Mouse (Mus musculus) central nervous system, embryonic 18 days (tissue): ENCODE results near the gene Hpca. TPM values are rescaled to one million over a fixed set of nuclear protein-coding genes. Genes with fewer than 3 reads are reported as not detected.

Experiments used
- polyA plus RNA-seq: library from polyadenylated mRNA; depleted of rRNA; stranded (reverse); fragments of >200 nt; gene quantifications from 2 replicates; pipeline ENCODE4 v1.2.3, GENCODE M21; 2012; rRNA removed

Gene Hpca
- polyA plus RNA-seq = 140 and 145 TPM in 2 replicates

DNA sequence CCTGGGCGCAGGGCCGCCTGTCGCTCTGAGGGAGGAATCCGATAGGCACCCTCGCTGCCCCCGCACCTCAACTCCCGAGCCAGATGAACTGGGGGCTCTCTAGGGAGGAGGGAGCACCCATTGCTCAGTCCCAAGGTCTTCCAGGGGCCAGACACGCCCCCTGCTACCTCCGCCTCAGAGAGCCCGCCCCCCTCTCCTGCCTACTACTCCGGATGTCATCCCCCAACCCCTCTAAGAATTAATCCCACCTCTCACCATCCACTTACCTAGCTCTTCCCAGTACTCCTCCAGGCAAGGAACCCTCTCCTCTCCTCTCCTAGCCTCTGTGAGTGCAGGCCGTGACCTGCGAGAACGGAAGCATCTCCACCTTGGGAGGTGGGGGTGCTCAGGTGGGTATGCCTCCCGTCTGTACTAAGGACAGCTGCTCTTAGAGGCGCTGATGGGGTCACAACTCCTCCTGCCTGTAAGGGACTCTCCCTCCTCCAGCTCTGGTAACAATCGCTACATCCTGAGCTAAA is at the start of gene Hpca:
TSS of gene Hpca (minus strand) at position 468 of the 518 bp plus-strand sequence.

DNA sequence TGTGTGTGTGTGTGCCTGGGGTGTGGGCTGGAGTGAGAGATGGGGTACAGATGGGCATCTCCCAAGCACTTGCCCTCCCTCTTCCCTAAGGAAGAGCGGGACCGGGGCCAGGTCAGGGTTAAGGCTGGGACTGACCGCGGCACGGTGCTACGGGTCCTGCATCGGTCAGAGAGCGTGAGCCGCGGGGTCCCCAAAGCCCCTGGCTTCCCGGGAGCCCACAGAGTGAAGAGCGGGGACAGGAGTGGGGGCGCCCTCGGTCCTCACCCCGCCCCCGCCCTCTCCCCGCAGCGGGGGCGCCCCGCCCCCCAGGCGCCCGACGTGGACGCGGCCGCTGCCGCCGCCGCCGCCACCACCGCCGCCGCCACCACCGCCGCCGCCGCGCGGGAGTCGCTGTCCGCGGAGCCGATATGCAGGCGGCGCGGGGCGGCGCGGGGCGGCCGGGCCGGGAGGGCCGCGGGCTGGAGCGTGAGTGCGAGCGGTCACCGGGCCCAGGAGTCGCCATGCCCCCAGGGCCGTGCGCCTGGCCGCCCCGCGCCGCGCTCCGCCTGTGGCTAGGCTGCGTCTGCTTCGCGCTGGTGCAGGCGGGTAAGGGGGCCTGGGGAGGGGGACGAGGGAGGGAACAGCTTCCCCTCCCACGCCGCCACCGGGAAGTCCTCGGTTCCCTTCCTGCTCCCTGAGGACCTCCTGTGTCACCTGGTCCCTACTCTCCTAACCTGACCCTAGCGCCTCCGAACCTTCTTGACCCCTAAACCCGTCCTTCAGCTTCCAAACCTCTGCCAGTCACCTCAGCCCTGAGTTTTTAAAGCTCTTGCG is 14.9 kb upstream of the Hpca start, which contains the start of gene Fndc5:
TSS of gene Fndc5 (plus strand) at position 421 of the 813 bp plus-strand sequence.

DNA sequence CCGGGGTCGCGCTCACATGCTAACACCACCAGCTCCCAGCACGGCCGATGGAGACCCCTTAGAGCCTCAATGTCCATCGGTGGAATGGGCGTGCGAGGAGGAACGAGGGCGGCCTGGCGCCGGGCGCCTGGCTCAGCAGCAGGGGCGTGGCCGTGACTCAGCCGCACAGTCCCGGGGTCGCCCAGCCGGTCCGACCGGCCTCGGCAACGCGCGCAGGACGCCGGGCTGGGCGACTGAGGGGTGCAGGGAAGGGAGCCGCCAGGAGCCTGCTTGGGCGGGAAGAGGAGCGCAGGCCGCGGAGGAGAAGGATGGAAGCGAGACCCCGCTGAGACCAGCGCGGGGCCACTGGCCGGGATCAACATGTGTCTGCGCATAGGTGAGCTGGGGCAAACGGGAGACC is 16.5 kb downstream of the Hpca start, which contains the start of gene Tmem54:
TSS of gene Tmem54 (plus strand) at position 193 of the 400 bp plus-strand sequence.

Other genes with a start within 250 kb of the Hpca start
- gene Trim62, start 238.5 kb downstream of the Hpca start, polyA plus RNA-seq = 16.8 and 20.8 TPM in 2 replicates
- gene Azin2, start 159.6 kb downstream of the Hpca start, polyA plus RNA-seq = 14.8 and 16.7 TPM in 2 replicates
- gene Ak2, start 130.1 kb downstream of the Hpca start, polyA plus RNA-seq = 56.6 and 59.4 TPM in 2 replicates
- gene Rnf19b, start 63.8 kb downstream of the Hpca start, polyA plus RNA-seq = 86.3 and 90.2 TPM in 2 replicates
- 0.20 and 0.70 TPM in 2 replicates for gene Tmem54, start 16.5 kb downstream of the Hpca start, polyA plus RNA-seq
- 9.8 and 12.3 TPM in 2 replicates for gene Fndc5, start 15.0 kb upstream of the Hpca start, polyA plus RNA-seq
- gene S100pbp, start 67.7 kb upstream of the Hpca start, polyA plus RNA-seq = 36.1 and 36.6 TPM in 2 replicates
- 76.6 and 79.1 TPM in 2 replicates for gene Yars, start 67.7 kb upstream of the Hpca start, polyA plus RNA-seq
- gene C77080, start 139.4 kb upstream of the Hpca start, polyA plus RNA-seq = 9.1 and 9.4 TPM in 2 replicates
- 0.74 and 1.4 TPM in 2 replicates for gene Sync, start 165.6 kb upstream of the Hpca start, polyA plus RNA-seq
- gene Rbbp4, start 213.3 kb upstream of the Hpca start, polyA plus RNA-seq = 104 and 107 TPM in 2 replicates
- 18.9 and 20.1 TPM in 2 replicates for gene Zbtb8os, start 213.7 kb upstream of the Hpca start, polyA plus RNA-seq